Mouse (Mus musculus) MEL (cell line): ENCODE results near the gene Dstyk.

Experiments used
- CTCF ChIP-seq, 3 experiments: IDR thresholded peaks in 2 of 3; conservative IDR thresholded peaks in 1 of 3; 2 replicates each; pipeline ENCODE4 v1.5.1; 2011 to 2012; ENCODE audit warnings: low read length in 3 of 3, low read depth in 2 of 3, mild to moderate bottlenecking in 2 of 3, improper control_type of control experiment in 1 of 3, inconsistent platforms in 1 of 3, mixed read lengths in 1 of 3, moderate library complexity in 1 of 3; ENCODE audit not compliant: control insufficient read depth in 1 of 3, insufficient read depth in 1 of 3, poor library complexity in 1 of 3, severe bottlenecking in 1 of 3
- ELF1 ChIP-seq: IDR thresholded peaks from 2 replicates; pipeline ENCODE4 v1.6.1; 2014; ENCODE audit warnings: low read depth, mild to moderate bottlenecking, inconsistent platforms, low read length, improper control_type of control experiment, moderate library complexity
- HCFC1 ChIP-seq: IDR thresholded peaks from 2 replicates; pipeline ENCODE4 v1.6.1; 2012; ENCODE audit warnings: low read depth, mild to moderate bottlenecking, inconsistent platforms, low read length, improper control_type of control experiment, moderate library complexity
- MAFK ChIP-seq: IDR thresholded peaks from 2 replicates; pipeline ENCODE4 v1.6.1; 2011; ENCODE audit warnings: low read depth, mild to moderate bottlenecking, low read length, improper control_type of control experiment, borderline replicate concordance
- MAZ ChIP-seq: IDR thresholded peaks from 2 replicates; pipeline ENCODE4 v1.6.1; 2012; ENCODE audit warnings: low read depth, mild to moderate bottlenecking, inconsistent platforms, low read length, improper control_type of control experiment
- MEF2A ChIP-seq: IDR thresholded peaks from 2 replicates; pipeline ENCODE4 v1.6.1; 2014; ENCODE audit warnings: low read depth, mild to moderate bottlenecking, inconsistent platforms, low read length, improper control_type of control experiment; ENCODE audit not compliant: poor library complexity, insufficient replicate concordance, severe bottlenecking; ENCODE audit errors: extremely low read depth
- POLR2A ChIP-seq, 2 experiments: IDR thresholded peaks; 2 replicates each; pipeline ENCODE4 v1.6.1; 2011 to 2012; ENCODE audit warnings: low read length in 2 of 2, mild to moderate bottlenecking in 2 of 2, control low read depth in 1 of 2, improper control_type of control experiment in 1 of 2, low read depth in 1 of 2, moderate library complexity in 1 of 2; ENCODE audit not compliant: control insufficient read depth in 1 of 2, insufficient read depth in 1 of 2, poor library complexity in 1 of 2
- ZC3H11A ChIP-seq: IDR thresholded peaks from 2 replicates; pipeline ENCODE4 v1.6.1; 2012; ENCODE audit warnings: low read depth, mild to moderate bottlenecking, inconsistent platforms, low read length, improper control_type of control experiment
- ZMIZ1 ChIP-seq: IDR thresholded peaks from 2 replicates; pipeline ENCODE4 v1.6.1; 2012; ENCODE audit warnings: low read depth, mild to moderate bottlenecking, inconsistent platforms, low read length, improper control_type of control experiment, moderate library complexity

GRCm38 (mm10) chr1:132431716-132432115 is 14.4 kb downstream of the Dstyk start:
- TF ChIP-seq ZC3H11A, result no peak
- no peak for TF ChIP-seq CTCF (IDR thresholded peaks at IDR 0.05 in 2 of 3, conservative IDR thresholded peaks at IDR 0.05 in 1 of 3; ENCODE audit: control insufficient read depth in 1 of 3, insufficient read depth in 1 of 3, low read depth in 2 of 3, low read length in 3 of 3, poor library complexity in 1 of 3, severe bottlenecking in 1 of 3)
- TF ChIP-seq POLR2A (IDR thresholded peaks at IDR 0.05; ENCODE audit: control insufficient read depth in 1 of 2, insufficient read depth in 1 of 2, low read depth in 1 of 2, low read length in 2 of 2, poor library complexity in 1 of 2), result no peak
- TF ChIP-seq ELF1, result no peak
- no peak for TF ChIP-seq ZMIZ1
- TF ChIP-seq MEF2A, result no peak
- TF ChIP-seq MAZ, result no peak
- TF ChIP-seq HCFC1, result no peak
- TF ChIP-seq MAFK, result no peak
